In genomic region chr11:98385638-98386585, GRCm38 (mm10) we compare ENCODE assay signal across 10 mouse cellular contexts. TPM values are rescaled to one million over a fixed set of nuclear protein-coding genes. Genes with fewer than 3 reads are reported as not detected.
DNase-seq lines count a peak whose midpoint lies in the region; ATAC-seq and TF ChIP-seq lines count a peak whose summit lies in the region.
"Had no signal": no experiment of that assay in that cellular context is flagged by ENCODE, and none has a peak within 500 bp of the region (broad histone marks: within the 10 kb centered on the region; RNA-seq: fewer than 3 reads in every experiment).

Pnmt (plus strand) TSS chr11:98386450.

- no peak for TF ChIP-seq CTCF in liver, postnatal 0 days (IDR thresholded peaks at IDR 0.05; ENCODE audit: low read depth)

- no peak within 1 kb of the TSS for H3K4me3 ChIP-seq in intestine, embryonic 15.5 days (replicated peaks)
- H3K4me3 ChIP-seq in intestine, embryonic 16.5 days (ENCODE audit: low read length), result no peak within 1 kb of the TSS
- H3K4me3 ChIP-seq in midbrain, embryonic 12.5 days, result no peak within 1 kb of the TSS
- H3K4me3 ChIP-seq in liver, postnatal 0 days (ENCODE audit: low read depth, low read length), result no peak within 1 kb of the TSS

- no peak for DNase-seq in adrenal gland, adult 18-20 months (ENCODE audit: low spot score in 2 of 2)
- DNase-seq in adrenal gland, adult (ENCODE audit: inconsistent age in 2 of 2, low spot score in 1 of 2), result no peak
- peak; percentile 58 for DNase-seq in gastrocnemius, postnatal 25 days
- no peak for DNase-seq in liver, postnatal 0 days
- DNase-seq in cerebellum, adult 11 months, result no peak

- H3K9me3 ChIP-seq in intestine, embryonic 15.5 days, result no peaks in the 10 kb centered on the region
- no peaks in the 10 kb centered on the region for H3K9me3 ChIP-seq in intestine, embryonic 16.5 days (ENCODE audit: control insufficient read depth, low read length)
- no peaks in the 10 kb centered on the region for H3K9me3 ChIP-seq in midbrain, embryonic 12.5 days
- no peaks in the 10 kb centered on the region for H3K9me3 ChIP-seq in liver, postnatal 0 days (ENCODE audit: low read length)

- 47% methylated on average over 25 of the region's 25 CpGs for WGBS in intestine, embryonic 15.5 days
- WGBS in intestine, embryonic 16.5 days, result 51% methylated on average over 25 of the region's 25 CpGs
- WGBS in midbrain, embryonic 12.5 days, result 59% methylated on average over 25 of the region's 25 CpGs
- 46% methylated on average over 25 of the region's 25 CpGs for WGBS in liver, postnatal 0 days (ENCODE audit: insufficient replicate concordance)

- no peaks in the 10 kb centered on the region for H3K36me3 ChIP-seq in intestine, embryonic 15.5 days
- H3K36me3 ChIP-seq in intestine, embryonic 16.5 days (ENCODE audit: control insufficient read depth, insufficient read depth, low read length), result no peaks in the 10 kb centered on the region
- H3K36me3 ChIP-seq in midbrain, embryonic 12.5 days, result peaks cover 2% of the 10 kb centered on the region
- H3K36me3 ChIP-seq in liver, postnatal 0 days (replicated peaks; ENCODE audit: insufficient read depth, low read length), result no peaks in the 10 kb centered on the region; the same call in 1 of the 2 replicates

- TF ChIP-seq EP300 in liver, postnatal 0 days (IDR thresholded peaks at IDR 0.05; ENCODE audit: low read depth), result no peak

- H3K27me3 ChIP-seq in intestine, embryonic 15.5 days (replicated peaks), result peaks cover 30% of the 10 kb centered on the region
- H3K27me3 ChIP-seq in intestine, embryonic 16.5 days (replicated peaks; ENCODE audit: control insufficient read depth, insufficient read depth, low read length), result peaks cover 17% of the 10 kb centered on the region
- peaks cover 79% of the 10 kb centered on the region for H3K27me3 ChIP-seq in midbrain, embryonic 12.5 days
- peaks cover 29% of the 10 kb centered on the region for H3K27me3 ChIP-seq in liver, postnatal 0 days (ENCODE audit: insufficient read depth, low read length)

- peak within 1 kb of the TSS; percentile 8; the same call in 1 of the 2 replicates for H3K9ac ChIP-seq in intestine, embryonic 15.5 days
- H3K9ac ChIP-seq in intestine, embryonic 16.5 days (ENCODE audit: low read depth, low read length), result no peak within 1 kb of the TSS
- H3K9ac ChIP-seq in midbrain, embryonic 12.5 days (replicated peaks), result 0 out of 2 replicates have a peak within 1 kb of the TSS, but pooled peaks have one; percentile 15
- H3K9ac ChIP-seq in liver, postnatal 0 days (replicated peaks), result no peak within 1 kb of the TSS
- H3K9ac ChIP-seq: lung, embryonic 14.5 days had no signal

- no peak within 1 kb of the TSS for H3K27ac ChIP-seq in intestine, embryonic 15.5 days
- no peak within 1 kb of the TSS for H3K27ac ChIP-seq in intestine, embryonic 16.5 days (ENCODE audit: low read length)
- no peak within 1 kb of the TSS for H3K27ac ChIP-seq in midbrain, embryonic 12.5 days (replicated peaks)
- no peak within 1 kb of the TSS for H3K27ac ChIP-seq in liver, postnatal 0 days (ENCODE audit: low read depth)

- no peak for ATAC-seq in intestine, embryonic 15.5 days
- ATAC-seq in intestine, embryonic 16.5 days, result no peak
- no peak for ATAC-seq in midbrain, embryonic 12.5 days (ENCODE audit: low FRiP score, low read depth)
- no peak for ATAC-seq in liver, postnatal 0 days

- H3K4me2 ChIP-seq in intestine, embryonic 15.5 days (replicated peaks), result peak within 1 kb of the TSS; percentile 19; the same call in 1 of the 2 replicates
- no peak within 1 kb of the TSS for H3K4me2 ChIP-seq in intestine, embryonic 16.5 days (ENCODE audit: low read depth, low read length)
- no peak within 1 kb of the TSS; the same call in 1 of the 2 replicates for H3K4me2 ChIP-seq in midbrain, embryonic 12.5 days (replicated peaks)
- no peak within 1 kb of the TSS for H3K4me2 ChIP-seq in liver, postnatal 0 days (ENCODE audit: low read depth, low read length)
- H3K4me2 ChIP-seq: lung, embryonic 14.5 days had no signal

- H3K4me1 ChIP-seq in intestine, embryonic 15.5 days (replicated peaks), result no peaks in the 10 kb centered on the region; the same call in 1 of the 2 replicates
- H3K4me1 ChIP-seq in intestine, embryonic 16.5 days (ENCODE audit: control insufficient read depth, insufficient read depth, low read length), result peaks cover 4% of the 10 kb centered on the region; the same call in 1 of the 2 replicates
- peaks cover 9% of the 10 kb centered on the region; the same call in 1 of the 2 replicates for H3K4me1 ChIP-seq in midbrain, embryonic 12.5 days
- H3K4me1 ChIP-seq in liver, postnatal 0 days (ENCODE audit: insufficient read depth), result no peaks in the 10 kb centered on the region

RNA-seq across cellular contexts. Expression of gene Pnmt, which starts in this region (rescaled TPM):
- total RNA-seq in adrenal gland, adult 18-20 months (2021), result 100 to 1,000 TPM; 313 to 497 TPM
- polyA plus RNA-seq in intestine, embryonic 15.5 days (2015; fragmentation: Nextera tagmentation; extraction: Ambion mirVana), result 0.19 TPM in 1 of 2 replicates, not detected in the other
- polyA plus RNA-seq in intestine, embryonic 16.5 days (2015; fragmentation: Nextera tagmentation; extraction: Ambion mirVana), result 0.16 TPM in 1 of 2 replicates, not detected in the other
- total RNA-seq in gastrocnemius, postnatal 25 days (2021), result 1 to 10 TPM in 1 of 2 experiments, under 1 TPM in 1; 0.87 to 2.9 TPM
- polyA plus RNA-seq in midbrain, embryonic 12.5 days (2016; fragmentation: Nextera tagmentation; extraction: Ambion mirVana), result 0.15 TPM in 1 of 2 replicates, not detected in the other
- polyA plus RNA-seq in liver, postnatal 0 days (2015; fragmentation: Nextera tagmentation; extraction: Ambion mirVana), result not detected in 2 replicates
- total RNA-seq: neutrophil, adult 5-6 weeks had no signal
- polyA plus RNA-seq: lung, embryonic 14.5 days had no signal

Comparison
In these comparisons a context has a peak if more than half of its experiments do, and no peak if none do; other contexts are left out.
1. RNA of gene Pnmt (total RNA-seq): 313 to 497 TPM in adrenal gland, adult 18-20 months; 0.87 to 2.9 TPM in gastrocnemius, postnatal 25 days; every median in the first group is over 10 times any median in the second.
2. H3K9ac ChIP-seq: peak in intestine, embryonic 15.5 days (single experiment) and midbrain, embryonic 12.5 days (single experiment); none in intestine, embryonic 16.5 days (single experiment) and liver, postnatal 0 days (single experiment).